Mouse (Mus musculus): ENCODE data around the gene Cdk8. TPM values are rescaled to one million over a fixed set of nuclear protein-coding genes. Genes with fewer than 3 reads are reported as not detected.

Cdk8 gene
- total RNA-seq, 4 experiments from 2014 or later, result 49.4 to 93.5 (median 75.7) TPM

DNA sequence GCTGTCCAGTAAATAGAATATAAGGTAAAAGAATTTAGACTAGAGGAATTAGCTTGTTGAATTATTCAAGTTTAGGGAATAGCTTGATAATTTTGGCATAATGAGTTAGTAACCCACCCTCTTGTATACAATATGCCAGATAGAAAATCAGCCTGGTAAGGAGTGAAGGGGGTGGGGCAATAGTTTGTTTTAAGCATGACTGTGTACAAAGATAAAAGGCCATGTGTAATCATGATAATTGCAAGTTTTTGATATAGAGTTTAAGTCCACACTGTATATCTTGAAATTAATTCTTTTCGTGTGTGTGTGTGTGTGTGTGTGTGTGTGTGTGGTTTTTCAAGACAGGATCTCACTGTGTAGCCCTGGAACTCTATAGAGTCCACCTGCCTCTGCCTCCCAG is 3.3 kb downstream of the Cdk8 start:
- no peak for DNase-seq

DNA sequence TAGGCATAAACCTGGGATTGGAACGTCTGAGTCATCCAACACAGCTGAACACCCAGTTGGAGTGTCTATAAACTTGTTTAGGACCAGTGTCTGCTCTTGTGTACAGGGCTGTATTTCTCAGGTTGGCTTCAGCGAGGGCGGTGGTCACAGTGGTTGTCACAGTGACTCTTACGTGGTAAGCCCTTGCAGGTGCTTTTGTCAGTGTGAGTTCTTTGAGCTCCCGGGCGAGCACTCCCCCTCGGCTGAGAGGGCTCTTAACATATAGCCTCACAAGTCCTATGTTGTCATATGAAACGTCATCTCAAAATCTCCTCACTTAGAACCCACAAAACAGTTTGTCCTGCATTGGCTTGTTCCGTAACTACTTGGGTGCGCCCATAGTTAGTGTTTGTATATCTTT is 7.2 kb downstream of the Cdk8 start:
- DNase-seq, result no peak

DNA sequence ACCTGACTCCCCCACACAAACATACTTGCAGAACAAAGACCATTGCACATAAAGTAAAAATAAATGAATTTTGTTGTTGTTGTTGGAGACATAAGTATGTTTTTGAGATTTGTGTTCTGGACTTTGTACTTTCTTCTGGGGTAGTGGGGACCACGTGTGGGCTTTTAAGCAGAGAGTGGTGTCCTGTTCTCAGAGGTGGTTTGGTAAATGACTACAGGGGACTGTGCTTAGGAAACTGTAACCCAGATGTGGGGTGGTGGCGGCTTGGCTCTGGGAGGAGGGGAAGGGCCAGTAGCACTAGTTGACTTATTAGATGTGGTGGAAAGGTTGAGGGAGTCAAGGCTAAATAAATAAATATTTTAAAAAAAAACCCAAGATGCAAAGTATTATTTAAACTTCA is 9.7 kb downstream of the Cdk8 start:
- DNase-seq, result no peak

DNA sequence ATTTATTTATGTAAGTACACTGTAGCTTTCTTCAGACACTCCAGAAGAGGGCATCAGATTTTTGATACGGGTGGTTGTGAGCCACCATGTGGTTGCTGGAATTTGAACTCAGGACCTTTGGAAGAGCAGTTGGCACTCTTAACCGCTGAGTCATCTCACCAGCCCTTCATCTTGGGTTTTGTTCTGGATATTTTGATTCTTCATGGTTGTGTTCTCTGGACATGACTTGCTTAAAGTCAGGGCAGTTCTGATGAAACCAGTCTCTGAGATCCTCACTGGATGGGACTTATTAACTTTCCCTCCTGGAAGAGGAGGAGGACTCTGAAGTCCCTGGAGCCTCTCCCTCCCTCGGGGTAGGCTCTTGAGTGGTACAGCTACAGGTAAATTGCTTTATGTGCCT is 10.2 kb downstream of the Cdk8 start:
- DNase-seq, result no peak

DNA sequence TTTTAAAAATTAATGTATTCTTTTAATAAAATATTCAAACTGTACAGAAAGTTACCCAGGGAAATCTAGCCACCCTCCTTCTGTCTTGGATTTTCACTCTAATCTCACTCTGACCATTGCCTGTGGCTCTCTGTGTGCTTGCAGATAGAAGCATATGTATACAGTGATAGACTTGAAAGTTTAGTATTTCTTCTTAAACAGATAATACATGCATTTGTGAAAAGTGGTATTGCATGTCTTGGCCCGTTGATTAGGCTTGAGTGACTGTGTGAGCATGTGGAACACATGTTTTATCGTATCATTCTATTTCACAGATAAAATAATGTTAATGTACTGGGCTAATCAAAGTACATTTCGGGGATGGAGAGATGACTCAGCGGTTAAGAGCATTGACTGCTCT is 14.2 kb downstream of the Cdk8 start:
- no peak for DNase-seq

DNA sequence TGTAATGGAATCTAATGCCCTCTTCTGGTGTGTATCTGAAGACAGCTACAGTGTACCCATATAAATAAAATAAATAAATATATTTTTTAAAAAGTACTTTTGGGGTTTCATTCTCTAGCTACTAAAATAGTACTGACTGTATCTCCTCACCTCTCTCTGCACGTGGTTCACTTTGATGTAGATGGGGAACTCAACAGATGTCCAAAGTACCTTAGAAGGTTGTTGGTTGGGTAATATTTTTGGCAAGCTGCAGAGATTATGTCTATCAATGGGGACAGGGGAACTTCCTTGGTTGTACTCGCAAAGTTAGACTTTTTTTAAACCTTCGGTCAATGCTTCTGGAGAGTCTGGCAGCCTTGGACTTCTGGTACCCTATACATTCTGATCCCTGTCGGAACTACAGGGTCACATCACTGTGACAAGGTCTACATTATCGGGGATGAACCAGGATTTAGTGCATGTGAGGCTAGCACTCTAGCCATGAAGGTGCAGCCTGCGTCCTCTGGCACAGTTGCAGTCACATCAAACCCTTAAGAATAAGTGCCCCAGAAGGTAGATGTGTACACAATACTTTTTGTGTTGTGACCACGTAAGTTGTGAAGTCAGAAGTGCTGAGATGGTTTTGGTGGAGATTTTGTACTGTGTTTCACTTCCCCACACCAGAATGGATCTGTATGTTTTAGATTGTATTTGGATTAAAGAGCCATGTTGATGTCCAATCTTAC is 14.8 kb downstream of the Cdk8 start:
- DNase-seq, result no peak

DNA sequence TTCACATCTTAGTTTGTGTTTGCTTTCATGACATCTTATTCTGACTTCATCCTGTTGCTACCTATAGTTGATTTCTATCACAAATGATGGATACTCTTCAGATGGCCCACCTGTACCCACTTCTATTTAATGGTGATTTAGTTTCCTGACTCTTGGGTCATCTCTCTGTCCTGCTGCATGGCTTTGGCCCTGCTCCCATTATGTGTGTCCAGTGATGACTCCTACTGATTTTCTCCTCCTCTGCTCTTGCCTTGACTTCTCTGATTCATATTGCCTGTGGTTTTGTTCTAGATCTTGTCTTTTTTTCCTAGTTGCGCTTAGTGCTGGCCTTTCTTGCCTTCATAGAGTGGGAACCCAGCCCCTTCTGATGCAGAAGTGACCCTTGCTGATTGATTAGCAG is 15.4 kb downstream of the Cdk8 start:
- peak; percentile 37 for DNase-seq

DNA sequence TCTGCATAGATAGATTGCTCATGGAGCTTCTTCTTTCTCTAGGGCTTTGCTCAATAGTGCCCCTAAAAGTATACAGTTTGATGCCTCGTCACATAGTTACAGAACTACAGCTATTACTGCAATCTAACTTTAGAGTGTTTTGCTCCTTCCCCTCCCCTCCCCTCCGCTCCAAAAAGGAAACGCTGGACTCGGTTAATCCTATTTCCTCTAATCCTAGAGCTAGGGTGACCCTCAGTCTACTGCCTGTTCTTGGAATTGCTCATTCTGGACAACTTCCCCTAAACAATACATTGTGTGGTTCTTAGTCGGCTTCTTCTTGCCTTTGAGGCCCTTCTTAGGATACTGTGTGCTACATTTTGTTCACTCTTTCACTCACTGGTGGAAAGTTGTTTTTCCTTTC is 16.7 kb downstream of the Cdk8 start:
- no peak for DNase-seq

DNA sequence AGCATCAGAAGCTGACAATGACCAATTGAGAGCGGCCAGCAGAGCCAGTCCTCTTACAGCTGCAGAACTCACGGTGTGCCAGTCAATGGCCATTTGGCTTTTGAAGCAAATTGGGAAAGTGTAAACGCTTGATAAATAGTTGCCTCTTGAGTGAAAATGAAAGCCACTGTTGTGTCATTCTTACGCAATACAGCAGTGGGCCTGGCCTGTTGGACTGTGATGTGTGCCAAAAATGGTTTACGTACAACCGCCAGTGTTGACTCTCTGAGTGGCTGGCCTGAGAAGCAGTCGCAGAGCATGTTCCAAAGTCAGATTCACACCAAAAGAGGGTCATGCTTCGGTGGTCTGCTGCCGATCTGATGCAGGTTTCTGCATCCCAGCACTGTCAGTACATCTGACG is 17.7 kb downstream of the Cdk8 start:
- peak; percentile 35 for DNase-seq

DNA sequence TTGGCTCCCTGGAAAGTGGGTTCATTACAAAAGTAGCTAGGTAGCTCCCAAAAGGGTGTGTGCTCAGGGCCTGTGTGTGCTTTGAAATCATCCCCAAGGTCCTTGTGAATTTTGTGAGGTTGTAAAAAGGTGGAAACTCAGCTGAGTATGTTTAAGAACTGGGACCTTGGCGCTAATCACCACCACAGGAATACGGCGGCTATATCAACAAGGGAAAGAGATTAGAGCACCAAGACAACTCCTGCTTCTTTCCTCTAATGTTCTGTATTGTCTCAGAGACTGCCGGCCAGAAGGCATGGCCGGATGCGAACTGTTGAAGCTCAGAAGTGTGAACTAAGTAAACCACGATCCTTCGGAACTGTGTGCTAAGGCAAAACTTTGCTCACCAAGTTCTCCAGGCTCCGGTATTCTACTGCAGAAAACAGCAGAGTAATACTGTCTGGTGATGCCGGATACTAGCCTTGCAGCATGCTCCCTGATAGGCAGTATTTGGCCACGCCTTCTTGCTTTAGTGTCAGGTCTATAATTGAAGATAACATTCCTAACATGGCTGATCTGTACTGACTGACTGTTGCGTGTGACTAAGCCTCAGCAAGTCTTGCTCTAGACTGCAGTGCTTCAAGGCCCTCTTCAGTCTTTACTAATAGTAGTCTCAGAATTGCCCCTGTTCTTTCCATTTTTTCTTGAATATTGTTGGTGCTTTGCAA is 19.5 kb downstream of the Cdk8 start:
- no peak for DNase-seq

DNA sequence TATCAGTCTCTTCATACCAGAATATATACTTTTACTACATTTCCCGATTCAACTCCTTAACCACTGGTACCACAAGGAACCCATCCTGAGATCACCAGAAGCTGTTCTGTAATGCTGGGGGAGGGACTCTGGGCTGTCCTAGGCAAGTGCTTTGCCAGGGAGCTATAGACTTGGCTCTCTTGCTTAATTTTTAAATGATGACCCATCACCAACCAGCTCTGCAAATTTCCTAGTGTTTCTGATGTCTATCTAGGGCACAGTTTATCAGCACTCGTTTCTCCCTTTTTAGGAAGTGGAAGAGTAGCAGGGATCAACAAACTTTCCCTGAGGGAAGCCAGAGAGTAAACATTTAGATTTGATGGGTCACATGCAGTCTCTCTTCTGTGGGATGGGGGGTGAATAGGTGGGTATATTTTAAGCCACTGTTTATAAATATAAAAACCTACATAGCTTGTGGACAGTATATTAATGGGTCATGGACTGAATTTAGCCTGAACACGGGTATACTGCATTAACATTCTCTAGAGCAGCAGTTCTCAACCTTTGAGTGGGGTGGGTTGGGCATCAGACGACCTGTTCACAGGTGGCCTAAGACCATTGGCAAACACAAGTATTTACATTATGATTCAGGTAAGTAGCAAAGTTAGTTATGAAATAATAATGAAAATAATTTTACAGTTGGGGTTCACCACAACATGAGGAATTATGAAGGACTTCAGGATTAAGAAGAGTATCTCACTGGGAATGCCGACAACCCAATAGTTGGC is 20.8 kb downstream of the Cdk8 start:
- no peak for DNase-seq

DNA sequence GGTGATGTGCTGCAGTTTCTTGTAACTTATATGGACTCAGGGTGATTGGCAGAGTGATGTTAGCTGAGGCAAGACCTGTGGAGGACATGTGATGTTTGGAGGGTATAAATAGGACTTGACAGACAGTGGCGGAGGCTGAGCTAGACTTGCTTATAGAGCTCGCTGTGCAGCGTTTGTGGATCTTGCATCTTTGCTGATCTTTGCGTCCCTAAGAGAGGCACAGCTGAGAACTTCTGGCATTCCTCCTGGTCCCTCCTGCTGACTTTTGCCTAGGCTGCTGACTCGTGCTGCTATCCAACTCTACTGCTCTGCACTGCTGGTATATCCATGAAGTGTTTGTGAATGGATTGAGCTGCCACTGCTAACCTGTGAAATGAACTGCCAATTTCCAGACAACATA is 22.6 kb downstream of the Cdk8 start:
- DNase-seq, result no peak

DNA sequence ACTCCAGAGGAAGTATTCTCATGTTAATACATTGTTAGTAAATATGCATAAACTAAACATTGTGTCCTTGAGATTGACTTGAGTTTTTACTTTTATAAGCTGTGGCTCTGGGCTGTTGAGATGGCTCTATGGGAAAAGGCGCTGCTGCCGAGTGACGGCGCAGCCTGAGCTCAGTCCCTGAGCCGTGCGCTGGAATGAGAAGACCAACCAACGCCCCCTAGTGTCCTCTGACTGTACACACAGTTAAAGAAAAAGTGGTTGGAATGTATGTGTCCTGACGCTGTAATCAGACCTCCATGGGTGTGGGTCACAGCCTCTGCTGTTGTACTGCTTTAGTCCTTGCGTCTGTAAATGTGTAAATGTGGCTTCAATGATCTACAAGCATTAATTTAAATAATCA is 29.0 kb downstream of the Cdk8 start:
- no peak for DNase-seq

DNA sequence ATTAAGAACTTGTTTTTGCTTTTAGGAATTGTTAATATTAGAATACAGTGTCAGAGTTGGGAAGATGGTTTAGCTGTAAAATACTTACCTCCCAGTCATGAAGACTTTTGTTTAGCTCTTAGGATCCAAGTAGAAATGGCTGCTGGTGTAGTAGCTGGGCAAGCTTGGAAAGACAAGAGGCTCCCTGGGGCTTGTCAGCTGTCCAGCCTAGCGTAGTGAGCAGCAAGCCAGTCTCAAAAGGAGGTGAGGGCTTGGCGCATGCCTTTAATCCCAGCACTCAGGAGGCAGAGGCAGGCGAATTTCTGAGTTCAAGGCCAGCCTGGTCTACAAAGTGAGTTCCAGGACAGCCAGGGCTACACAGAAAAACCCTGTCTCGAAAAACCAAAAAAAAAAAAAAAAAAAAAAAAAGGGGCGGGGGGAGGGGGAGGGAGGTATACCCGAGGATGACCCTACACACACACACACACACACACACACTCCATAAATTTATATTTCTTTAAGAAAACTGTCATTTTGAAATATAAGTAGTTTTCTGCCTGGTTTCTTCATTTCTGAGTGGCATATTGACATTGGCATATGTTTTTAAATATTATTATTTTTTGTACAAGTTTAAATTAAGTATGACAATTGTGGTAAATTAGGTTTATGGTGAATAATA is 35.0 kb downstream of the Cdk8 start:
- no peak for DNase-seq

DNA sequence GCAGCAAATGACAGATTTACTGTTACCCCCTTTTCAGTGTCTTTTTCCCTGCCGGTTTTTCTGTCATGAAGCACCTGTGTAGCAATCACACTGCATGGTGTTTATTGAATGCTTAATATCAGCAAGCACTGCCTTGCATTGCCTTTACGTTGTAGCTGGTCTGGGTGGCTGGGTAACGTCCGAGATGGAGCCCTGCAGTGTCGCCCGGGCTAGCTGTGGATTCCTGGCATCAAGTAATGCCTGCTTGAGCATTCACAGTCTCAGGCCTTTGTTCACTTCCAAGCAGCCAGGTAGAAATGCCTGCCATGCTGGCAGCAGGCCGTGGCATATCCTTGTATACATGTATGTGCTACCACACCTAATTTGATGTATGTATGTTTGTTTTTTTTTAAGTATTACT is 36.7 kb downstream of the Cdk8 start:
- no peak for DNase-seq

DNA sequence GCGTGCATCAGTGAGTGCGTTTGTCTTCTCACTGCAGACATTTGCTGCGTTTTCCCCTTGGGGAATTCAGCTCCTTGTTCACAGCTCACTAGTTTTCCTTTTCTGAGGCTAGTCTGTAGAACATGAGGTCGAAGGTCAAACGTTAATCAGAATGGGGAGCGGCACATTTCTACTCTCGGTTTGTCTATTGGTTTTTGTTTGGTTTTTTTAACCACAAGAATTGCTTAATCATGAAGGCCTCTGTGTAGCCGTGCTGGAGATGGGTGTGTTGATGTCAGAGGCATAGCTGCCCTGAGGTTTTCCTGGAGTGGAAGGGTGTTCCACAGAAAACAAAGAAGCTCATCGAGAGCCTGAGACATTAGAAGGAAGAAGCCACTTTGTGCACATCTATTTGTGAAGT is 39.6 kb downstream of the Cdk8 start:
- no peak for DNase-seq

DNA sequence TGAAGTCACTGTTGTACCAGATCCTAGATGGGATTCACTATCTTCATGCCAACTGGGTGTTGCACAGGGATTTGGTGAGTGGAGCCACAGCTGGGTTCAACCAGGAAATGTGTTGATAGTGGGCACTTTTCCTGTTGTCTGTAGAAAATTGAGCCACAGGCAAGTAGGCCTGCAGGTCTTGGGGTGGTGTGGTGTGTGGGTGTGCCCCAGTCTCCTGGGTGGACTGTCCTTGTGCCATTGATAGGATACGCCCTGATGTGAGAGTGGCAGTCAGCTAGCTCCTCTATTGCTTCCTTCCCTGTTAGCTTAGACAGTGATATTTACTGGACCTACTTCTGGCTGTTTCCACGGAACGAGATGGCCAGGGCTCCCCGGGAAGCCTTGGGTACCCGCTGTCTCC is 40.6 kb downstream of the Cdk8 start:
- DNase-seq, result no peak

DNA sequence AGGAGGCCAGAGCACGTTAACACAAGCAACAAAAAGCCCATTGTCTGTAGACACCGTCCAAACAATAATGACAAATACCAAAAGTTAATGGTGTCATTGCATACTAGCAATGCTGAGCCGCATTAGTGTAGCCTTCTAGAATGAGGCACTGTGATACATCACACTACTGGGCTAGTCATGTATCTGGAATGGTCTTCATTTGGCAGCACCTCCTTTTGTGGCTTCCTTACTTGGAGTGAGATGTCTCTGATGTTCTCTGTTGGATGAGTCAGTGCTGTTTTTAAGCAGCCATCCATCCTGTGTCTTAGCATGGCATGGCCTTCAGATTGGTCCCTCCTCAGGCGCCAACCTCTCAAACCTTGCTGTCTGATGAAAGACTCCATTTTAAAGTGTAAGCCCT is 42.1 kb downstream of the Cdk8 start:
- peak; percentile 65 for DNase-seq

DNA sequence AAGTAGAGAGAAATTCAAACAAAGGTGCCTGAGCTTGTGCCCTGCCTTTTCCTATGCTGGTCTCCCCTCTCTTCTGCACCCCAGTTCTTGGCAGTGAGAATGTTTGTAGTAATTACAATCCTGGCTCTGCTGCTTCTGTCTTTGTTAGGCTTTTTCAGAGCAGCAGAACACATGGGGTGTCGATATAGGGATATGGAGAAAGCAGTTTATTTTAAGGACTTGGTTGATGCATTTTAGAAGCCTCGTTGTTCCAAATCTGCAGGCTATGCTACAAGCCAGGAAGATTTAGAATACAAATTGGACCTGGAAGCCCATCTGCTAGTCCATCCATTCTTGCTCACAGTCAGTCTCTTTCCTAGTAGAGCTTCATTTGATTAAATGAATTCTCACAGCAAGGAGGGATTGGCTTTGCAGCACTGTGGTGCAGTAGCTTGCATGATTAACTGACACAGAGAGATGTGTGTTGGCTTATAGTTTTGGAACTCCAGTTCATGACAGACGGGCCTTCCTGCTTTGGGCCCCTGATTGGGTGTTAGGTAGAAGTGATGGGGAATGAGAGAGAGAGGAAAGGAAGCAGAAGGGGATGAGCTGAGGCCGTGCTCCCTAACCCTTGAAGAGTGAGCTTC is 43.5 kb downstream of the Cdk8 start:
- DNase-seq, result no peak

DNA sequence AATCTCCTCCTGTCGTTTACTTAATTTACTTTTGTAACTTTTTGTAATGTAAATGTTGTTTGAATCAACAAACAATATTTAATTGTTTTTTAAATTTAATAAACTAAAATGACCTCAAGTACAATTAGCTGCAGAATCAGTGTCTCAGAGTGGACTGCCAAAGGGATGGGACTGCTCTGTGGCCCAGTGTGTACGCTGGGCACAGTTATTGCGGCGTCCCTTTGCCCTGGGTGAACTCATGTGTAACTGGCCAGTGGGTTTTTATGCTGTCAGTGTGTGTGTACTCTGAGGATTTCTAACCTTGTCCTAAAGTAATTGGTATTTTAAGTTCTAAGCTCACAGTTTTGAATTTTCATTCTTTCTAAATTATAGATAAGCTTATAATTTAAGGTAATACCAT is 46.5 kb downstream of the Cdk8 start:
- DNase-seq, result no peak

DNA sequence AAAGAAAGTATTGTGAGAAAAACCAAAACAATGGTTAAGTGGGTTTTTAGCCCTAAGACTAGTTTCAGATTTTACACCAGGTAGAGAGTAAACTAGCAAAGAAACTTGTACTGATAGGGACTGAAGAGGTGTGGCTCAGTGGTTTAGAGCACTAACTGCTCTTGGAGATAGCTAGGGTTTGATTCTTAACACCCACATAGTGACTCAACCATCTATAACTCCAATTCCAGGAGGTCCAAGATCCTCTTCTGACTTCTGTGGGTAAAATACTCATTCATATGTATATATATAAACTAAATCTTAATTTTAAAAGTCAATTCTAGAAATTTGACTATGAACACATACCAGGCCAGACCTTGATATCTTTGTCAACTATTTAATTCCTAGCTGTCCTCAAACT is 49.0 kb downstream of the Cdk8 start:
- no peak for DNase-seq

DNA sequence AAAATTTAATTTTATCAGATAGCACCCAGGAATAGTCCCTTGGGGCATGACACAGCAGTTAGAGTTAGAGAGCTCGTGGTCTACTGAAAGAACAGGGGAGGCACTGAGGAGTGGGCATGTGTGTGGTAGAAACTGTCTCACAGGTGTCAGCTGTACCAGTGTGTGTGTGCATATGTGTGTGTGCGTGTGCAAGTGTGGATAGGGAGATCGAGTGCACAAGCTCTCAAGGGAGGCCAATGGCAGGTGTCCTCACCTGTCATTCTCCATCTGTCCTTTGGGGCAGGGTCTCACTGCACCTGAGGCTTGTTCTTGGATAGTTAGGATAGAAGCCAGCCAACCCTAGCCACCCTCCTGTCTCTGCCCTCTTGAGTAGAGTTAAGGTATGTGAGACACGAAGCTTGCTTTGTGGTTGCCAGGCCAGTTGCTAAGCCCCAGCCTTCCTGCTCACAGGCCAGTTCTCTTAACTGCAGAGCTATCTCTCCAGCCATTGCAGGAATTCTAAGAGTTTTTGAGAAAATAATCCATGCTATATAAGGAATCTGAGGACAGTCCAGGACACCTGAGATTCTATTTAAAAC is 50.3 kb downstream of the Cdk8 start:
- DNase-seq, result no peak
